Mouse (Mus musculus) retina, postnatal 7 days (tissue): ENCODE results near the gene Ryr2.

ENCODE experiments used
- DNase-seq: peaks from one replicate; pipeline ENCODE4 v3.0.0-alpha.2; 2012; ENCODE audit warnings: low read depth, low spot score

Gene Ryr2

DNA sequence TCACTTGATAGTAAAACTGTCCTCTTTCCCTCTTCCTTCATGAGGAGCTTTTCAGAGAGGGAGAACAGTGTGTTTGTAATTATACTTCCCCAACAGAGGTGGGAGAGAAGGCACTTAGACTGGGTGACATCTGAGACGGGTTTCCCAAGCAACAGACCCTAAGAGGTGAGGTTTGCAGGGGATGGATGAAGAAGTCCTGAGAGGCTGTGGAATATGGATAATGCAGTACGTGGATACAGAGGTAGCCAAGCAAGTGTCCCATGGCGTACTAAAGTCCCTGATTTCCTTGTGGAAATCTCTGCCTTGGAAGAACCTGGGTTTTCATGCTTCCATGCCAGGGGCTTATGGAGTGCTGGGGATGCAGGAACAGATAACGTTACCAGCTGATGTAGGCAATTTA, 69.5 kb downstream of the Ryr2 start:
- DNase-seq, result no peak

DNA sequence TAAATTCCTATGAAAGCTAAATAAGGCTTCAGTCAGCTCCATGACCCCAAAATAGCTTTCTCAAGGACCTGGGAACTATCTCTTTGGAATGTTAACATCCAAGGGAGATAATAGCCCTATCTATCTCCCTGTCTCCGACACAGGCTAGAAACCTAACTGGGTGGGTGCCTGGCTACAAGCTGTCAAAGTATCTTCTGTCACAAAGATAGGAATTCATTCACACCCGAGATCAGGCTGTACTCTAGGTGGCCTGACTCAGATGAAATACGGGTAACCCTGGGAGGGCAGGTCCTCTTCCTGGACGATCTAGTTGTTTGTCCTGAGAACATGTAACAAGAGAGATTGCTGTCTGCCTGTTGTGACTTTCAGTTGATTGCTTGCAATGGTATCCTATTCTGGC, 69.9 kb downstream of the Ryr2 start:
- no peak for DNase-seq

DNA sequence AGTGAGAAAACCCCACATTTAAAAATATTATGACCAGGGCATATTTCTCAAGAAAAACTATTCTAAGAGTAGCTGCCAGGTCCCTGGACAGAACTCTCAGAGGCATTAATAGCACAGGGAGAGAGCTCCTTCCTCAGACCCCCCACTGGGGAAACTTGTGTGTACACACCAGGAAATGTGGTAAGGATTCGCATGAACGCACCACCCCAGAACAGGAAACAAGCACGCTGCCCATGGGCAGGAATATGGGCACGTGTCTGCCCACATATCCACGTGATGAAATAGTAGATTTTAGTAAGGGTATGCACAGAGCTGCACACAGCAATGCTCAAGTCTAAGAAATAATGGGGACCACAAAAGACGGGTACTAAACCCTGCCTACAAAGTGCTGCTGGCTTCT, 72.8 kb downstream of the Ryr2 start:
- no peak for DNase-seq

DNA sequence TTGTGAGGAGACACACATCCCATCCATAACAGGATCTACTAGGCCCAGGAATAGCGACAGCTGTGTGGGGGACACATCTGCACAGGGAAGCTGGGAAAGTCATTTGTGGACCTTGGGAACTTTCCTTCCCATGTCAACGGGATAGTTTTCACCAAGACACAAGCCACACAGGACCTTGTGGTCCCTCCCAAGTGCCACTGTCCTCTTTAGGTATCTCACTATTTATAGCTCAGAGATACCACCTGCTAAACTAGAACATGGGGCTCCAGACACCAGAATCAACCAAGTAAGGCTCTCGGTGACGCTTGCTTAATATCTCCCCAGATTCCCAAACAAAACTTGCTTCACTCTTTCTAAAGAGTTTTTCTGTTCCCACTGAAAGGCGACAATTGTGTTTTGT, 73.5 kb downstream of the Ryr2 start:
- DNase-seq, result no peak

DNA sequence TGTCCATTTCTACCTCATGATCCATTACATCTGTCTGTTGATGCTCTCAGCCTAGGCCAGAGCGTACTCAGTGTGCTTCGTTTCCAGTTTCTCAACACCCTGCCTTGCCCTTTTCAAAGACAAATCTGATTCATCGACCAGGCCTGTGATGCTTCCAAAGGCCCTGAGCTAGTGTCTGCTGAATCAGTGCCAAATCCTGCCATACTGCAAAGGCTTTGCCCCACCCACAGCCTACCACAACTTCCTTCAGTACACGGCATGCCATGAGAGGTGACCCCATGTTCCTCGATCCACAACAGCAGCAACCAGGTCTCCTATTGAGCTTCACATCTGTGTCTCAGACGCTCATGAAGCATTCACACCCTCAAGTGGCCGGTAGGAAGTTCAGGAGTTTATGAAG, 76.9 kb downstream of the Ryr2 start:
- no peak for DNase-seq

DNA sequence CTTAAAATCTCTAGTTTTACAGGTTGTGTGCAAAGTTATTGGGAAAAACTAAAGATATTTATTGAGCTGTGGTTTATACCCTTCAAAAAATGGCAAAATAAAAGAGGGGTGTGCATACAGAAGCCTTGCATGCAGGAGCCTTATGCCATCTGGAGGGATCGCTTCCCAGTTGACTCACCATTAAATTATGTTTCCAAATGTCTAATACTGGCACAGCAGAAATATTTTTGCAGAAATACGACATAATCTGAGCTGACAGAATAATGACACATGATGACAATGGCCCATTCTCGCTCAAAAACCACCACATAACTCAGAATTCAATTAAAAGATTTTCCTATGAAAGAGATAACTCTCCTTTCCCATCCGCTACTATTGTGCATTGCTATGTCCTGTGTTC, 77.4 kb downstream of the Ryr2 start:
- DNase-seq, result no peak

DNA sequence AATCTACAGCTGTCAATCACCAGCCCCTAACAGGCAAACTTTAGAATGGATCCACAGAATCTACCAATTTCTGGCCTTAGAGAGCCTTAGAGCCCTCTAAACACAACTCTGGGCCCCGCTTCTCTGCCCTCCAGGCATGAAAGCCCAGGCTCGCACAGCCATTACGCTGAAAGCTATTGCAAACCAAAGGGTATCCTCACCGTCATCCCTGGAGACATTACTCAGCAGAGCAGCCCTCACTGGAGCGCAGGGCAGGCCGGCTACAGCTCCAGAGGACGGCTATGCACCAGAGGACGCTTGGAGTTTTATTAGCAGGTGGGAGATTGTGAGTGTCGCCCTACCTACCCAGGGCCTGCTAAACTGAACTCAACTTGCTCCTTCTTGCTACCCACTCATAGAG, 88.7 kb downstream of the Ryr2 start:
- DNase-seq, result no peak

DNA sequence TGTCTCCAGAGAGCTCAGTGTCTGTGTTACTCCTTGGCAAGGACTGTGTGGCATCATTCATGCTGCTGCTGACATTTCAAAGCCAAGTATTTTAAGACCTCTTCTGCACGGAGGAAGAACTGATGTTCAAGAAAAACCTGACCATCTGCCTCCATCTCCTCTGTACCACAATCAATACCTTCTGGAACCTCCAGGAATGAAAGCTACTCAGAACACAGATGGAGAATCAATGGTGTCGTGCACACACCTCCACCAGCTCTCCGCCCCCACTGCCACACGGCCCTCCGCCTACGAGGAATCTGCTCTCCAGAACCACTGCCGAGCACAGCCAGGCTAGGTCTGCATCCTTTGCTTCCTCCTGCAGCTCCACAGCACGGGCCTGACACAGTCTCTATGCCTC, 92.8 kb downstream of the Ryr2 start:
- DNase-seq, result no peak

DNA sequence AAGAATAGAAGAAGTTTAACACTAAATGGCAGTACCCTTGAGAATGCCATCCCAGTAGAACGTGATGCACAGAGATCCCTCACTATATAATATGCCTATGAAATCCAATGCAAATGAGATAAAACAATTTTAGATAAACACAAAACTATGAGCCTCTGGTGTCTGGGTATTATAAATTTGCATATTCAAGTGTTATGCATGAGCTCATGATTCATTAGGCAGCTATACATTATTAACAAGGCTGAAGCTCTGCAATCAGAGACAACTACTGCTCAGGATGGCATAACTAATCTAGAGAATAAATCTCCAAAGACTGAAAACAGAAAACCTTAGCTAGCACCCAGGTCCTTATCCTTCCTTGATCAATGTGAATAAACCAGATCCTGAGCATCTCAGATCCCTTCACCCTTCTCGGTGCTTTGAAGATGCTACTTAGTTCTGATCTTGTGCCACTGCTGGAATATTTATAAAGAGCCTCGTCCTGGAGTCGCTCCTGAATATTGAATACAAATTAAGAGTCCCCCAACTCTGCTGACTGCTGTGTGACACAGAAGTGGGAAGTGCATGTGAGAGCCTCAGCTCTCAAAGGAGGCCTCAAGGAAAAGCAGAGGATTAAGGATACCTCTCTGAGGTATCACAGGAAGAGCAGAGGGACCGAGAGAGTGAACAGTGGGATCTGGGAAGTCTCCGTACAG, 97.6 kb downstream of the Ryr2 start:
- no peak for DNase-seq

DNA sequence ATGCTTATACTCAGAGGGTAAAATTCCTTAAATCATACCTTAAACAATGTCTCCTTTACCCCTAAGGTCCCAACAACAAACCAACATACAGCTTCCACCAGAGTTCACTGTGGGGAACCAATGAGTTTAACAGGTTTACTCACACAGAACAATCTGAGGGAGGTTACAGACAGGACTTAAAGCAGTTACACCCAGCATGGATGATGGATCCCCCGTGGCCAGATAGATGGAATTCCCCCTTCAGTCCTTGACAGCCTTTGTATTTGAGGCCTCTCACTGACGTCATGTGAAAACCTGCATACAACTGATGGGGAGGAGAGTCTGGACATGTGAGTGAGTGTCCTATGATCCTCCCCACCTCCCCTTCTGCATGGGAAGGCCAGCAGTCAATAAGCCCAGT, 99.2 kb downstream of the Ryr2 start:
- DNase-seq, result no peak

DNA sequence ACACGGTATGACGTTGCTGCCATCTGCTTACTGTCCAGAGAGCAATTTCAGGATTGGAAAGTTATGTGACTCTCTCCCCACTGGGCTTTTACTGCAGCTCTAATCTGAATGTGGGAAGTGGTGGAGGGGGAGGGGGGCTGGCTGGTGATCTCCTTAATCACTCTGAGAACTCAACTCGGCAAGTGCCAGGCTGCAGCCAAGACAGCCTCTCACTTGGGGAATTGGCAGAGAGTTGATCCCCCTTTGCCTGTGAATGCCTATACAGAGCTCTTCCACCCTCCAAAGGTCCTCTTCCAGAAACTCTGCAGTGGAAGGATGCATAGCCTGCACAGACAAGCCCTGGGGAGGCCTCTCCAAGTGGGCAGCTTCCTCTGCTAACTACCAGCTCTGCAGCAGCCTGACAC, 104.9 kb downstream of the Ryr2 start:
- peak; percentile 11 for DNase-seq

DNA sequence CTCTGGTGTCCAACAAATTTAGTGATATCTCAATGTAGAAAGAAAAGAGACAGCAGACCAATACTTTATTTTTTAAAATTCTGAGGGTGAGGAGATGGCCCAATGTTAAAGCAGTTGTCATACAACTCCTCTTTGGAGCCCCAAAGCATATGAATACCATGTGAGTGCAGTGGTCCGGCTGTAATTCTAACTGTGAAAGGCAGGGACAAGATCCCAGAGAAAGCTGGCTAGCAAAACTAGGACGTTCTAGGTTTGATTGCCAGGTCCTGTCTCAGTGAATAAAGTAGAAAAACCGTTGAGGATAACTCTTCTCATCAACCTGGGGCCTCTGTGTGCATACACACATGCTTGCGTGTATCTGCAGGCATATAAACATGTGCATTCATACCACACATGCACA, 106.9 kb downstream of the Ryr2 start:
- no peak for DNase-seq

DNA sequence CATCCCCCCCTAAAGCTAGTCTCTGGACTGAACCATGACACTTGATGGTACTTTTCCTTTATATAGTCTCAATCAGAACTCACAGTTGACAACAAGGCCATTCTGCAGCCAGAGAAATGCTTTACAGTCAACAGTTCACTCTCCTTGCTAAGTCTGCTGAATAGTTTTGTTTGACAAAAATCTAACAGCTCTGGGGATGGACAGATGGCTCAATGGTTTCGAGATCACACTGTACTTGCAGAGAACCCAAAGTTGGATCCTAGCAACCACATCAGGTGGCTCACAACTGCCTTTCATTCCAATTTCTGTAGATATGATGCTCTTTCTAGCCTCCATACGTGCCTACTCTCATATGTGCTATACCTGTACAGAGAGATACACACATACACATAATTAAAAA, 109.4 kb downstream of the Ryr2 start:
- DNase-seq, result no peak

DNA sequence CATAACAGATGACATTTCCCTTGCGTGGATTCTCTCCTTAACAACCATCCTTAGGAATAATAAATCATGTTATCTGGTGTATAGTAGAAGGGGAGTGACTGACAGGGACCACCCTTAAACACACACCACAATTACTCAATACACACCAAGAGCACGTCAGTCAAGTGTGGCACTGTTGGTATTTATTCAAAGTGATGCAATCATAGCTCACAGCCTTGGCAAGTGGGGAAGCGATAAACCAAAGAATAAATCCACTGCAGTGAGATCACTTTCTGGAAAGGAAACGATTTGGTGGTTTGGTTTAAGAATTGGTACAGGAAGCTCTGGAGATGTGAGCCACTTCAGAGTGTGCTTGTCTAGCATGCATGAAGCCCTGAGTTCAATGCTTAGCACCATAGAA, 119.2 kb downstream of the Ryr2 start:
- DNase-seq, result no peak

DNA sequence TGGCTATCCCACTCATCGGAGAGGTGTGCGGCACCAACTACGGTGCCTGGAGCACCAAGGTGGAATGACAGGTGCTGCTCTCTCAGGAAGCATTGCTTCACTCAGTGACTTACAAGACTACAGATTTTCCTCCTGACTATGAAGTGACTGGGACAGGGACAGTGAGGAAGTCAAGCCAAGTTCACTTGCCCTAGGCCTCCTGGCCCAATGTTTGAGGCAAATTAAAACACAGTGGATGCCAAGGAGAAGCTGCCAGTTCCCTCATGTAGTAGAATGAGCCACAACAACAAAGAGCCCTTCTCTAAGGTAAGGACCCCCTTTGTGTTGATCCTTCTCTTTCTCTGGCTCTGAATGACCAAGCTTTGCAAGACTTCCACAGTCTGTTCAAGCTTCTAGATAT, 121.7 kb downstream of the Ryr2 start:
- DNase-seq, result no peak

DNA sequence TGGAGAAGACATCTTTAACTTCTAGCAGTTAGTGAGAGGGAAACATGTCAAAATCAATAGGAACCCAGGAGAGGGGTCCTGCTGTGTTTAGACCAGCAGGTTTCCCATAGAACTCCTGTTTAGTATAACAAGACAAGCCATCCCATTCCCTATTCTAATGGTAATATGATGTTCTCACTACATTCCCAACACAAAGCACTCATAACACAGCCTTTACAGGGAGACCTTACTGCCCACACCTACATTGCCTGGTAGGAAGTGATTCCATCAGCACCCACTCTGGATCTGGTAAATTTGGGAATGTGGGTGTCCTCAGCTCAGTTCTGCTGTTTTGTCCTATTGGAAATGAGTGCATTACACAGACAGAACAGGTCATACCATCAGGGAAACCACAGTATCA, 127.7 kb downstream of the Ryr2 start:
- no peak for DNase-seq

DNA sequence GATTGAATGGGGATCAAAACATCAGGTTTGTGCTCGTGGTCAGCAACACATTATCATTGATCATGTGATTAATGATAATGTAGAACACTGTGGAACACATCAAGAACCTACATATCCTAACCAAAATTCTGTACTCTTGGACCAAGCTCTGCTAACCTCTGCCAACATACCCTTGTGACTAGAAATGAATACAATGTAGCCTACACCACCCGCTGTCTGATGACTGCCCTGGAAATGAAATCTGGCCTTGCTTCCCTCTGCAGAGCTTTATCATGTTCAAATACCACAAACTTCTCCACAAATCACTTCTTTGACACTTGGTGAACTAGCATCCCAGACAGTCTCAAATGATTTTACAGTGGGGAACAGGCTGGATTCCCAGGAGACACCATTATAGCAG, 128.4 kb downstream of the Ryr2 start:
- DNase-seq, result no peak

DNA sequence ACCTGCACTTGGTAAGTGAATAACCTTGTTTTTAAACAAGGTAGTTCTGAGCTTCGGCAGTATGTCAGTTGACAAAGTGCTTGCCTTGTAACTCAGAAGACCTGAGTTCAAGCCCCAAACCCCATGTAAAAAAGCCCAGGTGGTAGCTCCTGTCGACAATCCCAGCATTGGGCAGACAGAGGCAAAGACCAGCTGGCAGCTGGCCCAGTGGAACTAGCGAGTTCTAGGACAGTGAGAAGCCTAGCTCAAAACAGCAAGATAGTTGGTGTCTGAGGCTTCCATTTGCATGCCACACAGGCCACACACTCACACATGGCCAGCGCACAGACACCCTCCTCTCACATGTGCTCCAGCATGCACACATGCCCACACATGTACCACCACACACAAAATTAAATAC, 129.1 kb downstream of the Ryr2 start:
- DNase-seq, result no peak

DNA sequence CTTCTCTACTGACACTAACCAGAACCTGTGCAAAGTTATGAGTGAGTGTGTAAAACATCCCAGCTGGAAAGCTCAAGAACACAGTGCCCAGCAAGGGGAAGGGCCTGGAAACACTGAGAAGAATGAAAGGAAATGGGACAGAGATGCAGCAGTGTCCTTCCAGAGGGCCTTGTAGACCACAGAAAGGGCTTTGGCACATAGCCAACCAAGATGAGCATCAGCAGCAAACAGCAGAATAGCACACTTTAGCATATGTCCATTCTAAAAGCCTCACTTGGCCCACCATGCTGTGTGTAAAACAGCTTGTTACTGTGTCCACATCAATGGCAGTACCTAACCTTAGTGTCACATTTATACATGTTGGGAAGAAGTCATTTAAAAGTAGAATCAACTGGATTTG, 142.4 kb downstream of the Ryr2 start:
- DNase-seq, result no peak

DNA sequence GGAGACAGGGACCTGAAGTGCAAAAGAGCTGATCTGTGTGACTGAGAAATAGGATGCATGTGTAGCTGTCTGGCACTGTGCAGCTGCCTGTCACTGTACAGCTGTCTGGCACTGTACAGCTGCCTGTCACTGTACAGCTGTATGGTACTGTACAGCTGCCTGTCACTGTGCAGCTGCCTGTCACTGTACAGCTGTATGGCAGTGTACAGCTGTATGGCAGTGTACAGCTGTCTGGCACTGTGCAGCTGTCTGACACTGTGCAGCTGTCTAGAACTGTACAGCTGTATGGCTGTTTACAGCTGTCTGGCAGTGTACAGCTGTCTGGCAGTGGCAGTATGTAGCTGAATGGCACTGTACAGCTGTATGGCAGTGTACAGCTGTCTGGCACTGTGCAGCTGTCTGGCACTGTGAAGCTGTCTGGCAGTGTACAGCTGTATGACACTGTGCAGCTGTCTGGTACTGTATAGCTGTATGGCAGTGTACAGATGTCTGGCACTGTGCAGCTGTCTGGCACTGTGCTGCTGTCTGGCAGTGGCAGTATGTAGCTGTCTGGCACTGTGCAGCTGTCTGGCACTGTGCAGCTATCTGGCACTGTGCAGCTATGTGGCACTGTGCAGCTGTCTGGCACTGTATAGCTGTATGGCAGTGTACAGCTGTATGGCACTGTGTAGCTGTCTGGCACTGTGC, 147.1 kb downstream of the Ryr2 start:
- no peak for DNase-seq

DNA sequence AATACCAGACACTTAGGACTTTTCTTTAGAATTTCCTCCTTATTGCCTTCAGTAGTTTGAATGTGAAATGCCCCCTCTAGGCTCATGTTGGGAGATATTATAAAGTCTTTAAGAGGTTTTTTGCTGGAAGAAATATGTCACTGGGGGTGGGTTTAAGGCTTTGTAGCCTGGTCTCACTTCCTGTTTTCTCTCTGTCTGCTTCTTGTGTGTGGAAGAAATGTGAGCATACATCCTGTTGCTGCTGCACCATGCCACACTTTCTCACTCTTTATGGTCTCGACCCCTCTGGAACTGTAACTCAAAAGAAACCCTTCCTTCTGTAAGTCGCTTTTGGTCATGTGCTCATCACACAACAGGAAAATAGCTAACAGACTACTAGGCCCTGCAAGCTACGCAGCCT, 147.9 kb downstream of the Ryr2 start:
- no peak for DNase-seq

DNA sequence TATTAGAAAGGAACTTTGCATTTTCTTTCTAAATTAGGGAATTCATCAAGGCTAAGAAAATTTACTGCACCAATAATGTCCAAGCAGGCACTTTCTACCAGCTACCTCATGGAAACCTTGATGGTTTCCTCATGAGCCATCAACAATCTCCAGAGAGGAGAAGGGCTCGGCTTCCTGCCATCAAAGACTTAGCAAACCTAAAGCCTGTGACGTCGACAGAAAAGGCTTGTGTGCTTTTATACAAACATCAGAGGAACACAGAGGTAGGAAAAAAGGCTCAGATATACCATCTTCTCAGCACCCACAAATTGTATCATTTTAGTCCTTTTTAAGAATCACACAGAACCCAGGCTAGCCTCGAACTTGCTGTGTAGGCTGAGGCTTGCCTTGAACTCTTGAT, 148.5 kb downstream of the Ryr2 start:
- DNase-seq, result no peak

DNA sequence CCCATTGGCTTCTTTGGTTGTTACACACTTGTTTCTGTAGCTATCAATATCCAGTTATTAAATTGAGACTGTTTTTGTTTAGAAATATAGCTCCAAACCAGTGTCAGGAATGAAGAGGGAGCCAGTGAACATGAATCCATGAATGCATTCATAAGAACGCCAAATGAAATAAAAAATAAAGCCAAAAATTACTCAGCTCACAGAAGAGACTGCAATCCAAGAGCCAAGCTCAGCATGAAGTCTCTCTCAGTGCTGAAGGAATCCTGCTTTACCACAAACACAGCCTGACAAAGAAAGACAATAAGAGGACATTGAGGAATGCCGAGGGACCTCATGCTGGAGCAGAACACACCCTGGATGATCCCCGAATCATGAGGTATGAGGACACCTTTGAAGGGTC, 154.8 kb downstream of the Ryr2 start:
- DNase-seq, result no peak

DNA sequence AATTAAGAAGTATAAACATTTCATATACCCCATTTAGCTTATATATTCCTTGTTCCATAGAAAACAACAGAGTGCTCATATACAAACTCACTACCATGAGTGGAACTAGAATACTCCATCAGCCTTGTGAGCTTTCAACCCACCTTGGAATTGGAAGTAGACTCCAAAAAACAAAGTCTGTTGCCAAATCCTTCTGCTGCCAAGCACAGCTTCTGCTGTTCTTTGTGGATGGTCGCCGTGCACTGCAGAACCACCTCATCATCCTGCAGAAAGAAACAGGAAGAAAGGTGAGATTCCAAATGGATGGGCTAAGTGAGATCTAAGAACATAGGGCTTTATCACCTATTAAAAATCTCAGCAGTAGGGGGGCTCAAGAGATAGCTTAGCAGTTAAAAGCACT, 161.0 kb downstream of the Ryr2 start:
- no peak for DNase-seq
